Mouse (Mus musculus) activated CD4-positive, CD25-positive, alpha-beta regulatory T cell, adult 4 months (primary cell): ENCODE measurements around the gene Rab7. TPM values are rescaled to one million over a fixed set of nuclear protein-coding genes. Genes with fewer than 3 reads are reported as not detected.
"Not testable (repeated sequence)": the region's sequence is repeated elsewhere in the genome, so short reads cannot be mapped to it uniquely, and the experiment has no call there.

ENCODE experiments used
- ATAC-seq: one replicate; pipeline ENCODE4 v1.8.0; 2017
- polyA plus RNA-seq, 2 experiments: library from polyadenylated mRNA; unstranded; fragments of 100-300 nt; shearing (Covaris generic); gene quantifications; one replicate each; pipeline ENCODE4 v1.2.1; 2017

Gene Rab7
- polyA plus RNA-seq, 2 experiments from 2014 or later: 294 to 336 TPM

GRCm38 (mm10) chr6:87997706-87998265 lies 47.3 kb downstream of the Rab7 start:
- peak; percentile 36 for ATAC-seq

GRCm38 (mm10) chr6:87996606-87997005 lies 48.5 kb downstream of the Rab7 start:
- no peak for ATAC-seq

GRCm38 (mm10) chr6:87995519-87995918 lies 49.6 kb downstream of the Rab7 start:
- no peak for ATAC-seq

DNA sequence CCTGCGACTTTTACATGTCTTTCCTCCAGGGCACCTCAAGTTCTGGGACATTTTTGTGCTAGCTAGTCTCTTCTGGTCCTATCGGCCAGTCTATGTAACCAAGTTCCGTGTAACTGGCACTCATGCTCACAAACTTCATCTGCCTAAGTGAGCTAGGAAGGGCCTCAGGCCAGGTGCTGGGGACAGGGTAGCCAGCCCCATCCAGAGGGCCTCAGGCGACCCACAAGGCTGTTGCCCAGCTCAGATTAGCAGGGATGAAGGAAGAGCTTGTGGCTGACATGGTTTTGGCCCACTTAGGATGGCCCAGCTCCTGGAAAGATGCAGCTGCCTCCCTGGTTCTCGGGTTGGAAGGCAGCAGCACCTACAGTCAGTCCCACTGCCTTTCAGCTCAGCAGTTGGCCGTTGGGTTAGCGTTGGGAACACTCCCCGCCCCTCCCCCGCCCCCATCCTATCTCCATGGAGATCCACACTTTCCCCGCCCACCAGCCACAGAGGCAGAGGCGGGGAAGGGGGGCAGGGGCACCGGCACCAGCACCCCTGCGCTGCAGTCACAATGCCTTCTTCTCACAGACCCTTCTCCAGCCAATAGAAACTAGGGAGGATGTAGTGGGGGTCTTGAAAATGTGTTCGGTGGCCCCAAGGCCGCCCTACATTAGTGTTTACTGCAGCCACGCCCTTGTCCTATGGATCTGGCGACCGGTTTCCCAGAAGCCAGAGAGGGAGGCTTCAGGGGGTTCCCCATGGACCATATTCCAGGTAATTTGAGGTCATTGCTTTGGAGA lies 51.1 kb downstream of the Rab7 start:
- ATAC-seq: no peak

- ATAC-seq: no peak
Measured at GRCm38 (mm10) chr6:87992733-87993132, 52.3 kb downstream of the Rab7 start.

- no peak for ATAC-seq
Measured at GRCm38 (mm10) chr6:87991886-87992285, 53.2 kb downstream of the Rab7 start.

DNA sequence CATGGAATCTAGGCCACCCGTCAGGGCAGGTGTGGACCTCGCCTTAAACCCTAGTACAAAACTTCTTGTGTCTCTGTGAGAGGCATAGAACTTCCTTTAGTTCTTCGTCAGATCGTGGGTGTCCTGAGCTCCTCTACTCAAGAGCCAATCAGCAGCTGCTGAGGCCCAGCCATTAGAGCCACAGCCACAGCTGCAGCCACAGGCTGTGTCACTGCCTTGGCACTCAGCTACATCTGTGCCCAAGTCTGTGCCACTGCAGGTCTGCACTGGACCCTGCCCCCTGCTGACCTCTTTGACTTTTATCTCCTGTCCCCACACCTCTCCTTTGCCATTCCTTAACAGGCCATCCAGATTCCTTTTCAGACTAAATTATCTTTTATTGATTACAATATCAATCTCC lies 53.9 kb downstream of the Rab7 start:
- no peak for ATAC-seq

GRCm38 (mm10) chr6:87982506-87982905 lies 62.6 kb downstream of the Rab7 start:
- ATAC-seq: no peak

DNA sequence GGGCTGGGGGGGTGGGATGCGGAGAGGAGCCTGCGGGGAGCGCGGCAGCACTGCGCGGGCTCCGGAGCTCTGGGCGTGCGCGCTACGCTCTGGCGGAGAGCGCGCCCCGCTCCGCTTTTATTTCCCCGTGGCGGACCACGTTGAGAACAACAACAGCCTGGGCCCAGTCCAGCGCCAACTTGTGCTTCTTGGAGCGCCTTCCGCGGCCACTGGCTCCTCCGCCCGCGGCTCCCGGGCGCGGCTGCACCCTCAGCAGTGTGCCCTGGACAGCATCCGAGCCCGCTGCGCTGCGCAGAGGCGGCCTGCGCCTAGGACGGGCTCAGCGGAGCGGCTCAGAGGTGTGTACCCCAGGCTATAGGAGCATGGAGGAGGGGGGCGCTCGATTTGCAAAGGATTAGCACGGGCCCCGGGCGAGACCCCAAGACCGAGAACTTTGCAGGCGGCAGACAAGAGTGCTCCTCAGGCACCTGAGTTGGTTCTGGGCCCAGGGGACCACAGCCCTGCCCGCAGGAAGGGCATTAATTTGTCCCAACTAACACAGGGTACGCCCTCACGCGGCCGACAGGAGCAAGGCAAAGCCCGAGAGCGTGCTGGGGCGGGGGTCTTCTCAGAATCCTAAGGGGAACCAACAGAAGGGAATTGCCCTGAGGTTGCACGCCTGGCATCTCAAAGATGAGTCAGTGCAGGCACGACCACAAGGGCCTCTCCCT lies 63.4 kb downstream of the Rab7 start, which contains the start of gene H1fx:
Gene H1fx (minus strand): TSS at position 91 of the 710 bp plus-strand sequence.
- no peak for ATAC-seq

- ATAC-seq: no peak
Measured at GRCm38 (mm10) chr6:87981030-87981485, 64.0 kb downstream of the Rab7 start.

GRCm38 (mm10) chr6:87980374-87981029 lies 64.6 kb downstream of the Rab7 start:
- no peak for ATAC-seq

- no peak for ATAC-seq
Measured at GRCm38 (mm10) chr6:87979728-87980127, 65.3 kb downstream of the Rab7 start.

DNA sequence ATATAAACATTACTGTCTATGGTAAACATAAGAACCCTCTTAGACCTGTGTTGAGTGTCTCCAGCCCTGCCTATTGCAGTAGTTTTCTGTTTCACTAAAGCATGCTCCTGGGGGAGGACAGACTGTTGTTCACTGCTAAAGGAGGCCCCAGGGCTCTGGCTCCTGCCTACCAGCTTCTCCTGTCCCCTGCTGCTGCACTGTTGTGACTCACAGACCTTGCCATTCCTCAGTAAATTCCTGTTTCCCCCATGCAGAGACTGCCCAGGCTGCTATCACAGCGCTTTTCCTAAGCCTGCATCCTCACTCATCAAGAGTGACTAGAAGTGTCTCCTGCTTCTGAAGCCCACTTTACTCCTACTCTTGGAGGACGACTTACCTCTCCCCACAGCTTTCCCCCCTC lies 75.0 kb downstream of the Rab7 start:
- ATAC-seq: no peak

DNA sequence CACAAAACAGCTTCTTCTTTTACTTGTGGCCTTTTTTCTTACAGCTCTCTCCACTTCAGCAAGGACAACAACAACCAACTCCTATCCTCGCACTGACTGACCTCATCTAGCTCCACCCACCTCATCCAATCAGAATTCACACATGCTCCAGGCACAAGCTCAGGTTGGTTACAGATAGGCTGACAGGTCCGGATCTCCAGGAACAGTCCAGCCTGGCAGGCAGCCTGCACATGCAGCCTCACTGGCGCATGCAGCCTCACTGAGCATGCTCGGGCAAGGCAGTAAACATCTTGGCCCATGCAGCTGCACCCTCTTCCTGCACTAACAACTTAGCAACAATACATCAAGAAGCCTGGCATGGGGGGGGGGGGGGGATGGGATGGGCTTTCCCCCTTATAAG lies 82.6 kb downstream of the Rab7 start:
- ATAC-seq: not testable (repeated sequence)

Other genes starting within 250 kb of the Rab7 start
- gene Rab43, start 233.1 kb downstream of the Rab7 start, polyA plus RNA-seq: 10 to 100 TPM in 1 of 2 experiments, 1 to 10 TPM in 1; 9.4 to 17.2 TPM
- gene Gm45140, start 209.5 kb downstream of the Rab7 start, polyA plus RNA-seq: 1 to 10 TPM; 2.5 to 3.6 TPM
- gene Isy1, start 206.5 kb downstream of the Rab7 start, polyA plus RNA-seq: 100 to 1,000 TPM in 1 of 2 experiments, 10 to 100 TPM in 1; 82.2 to 102 TPM
- gene Cnbp, start 194.2 kb downstream of the Rab7 start, polyA plus RNA-seq: 1,000 to 10,000 TPM; 1,007 to 1,067 TPM
- gene Copg1, start 157.5 kb downstream of the Rab7 start, polyA plus RNA-seq: 10 to 100 TPM; 62.2 to 64.2 TPM
- gene Hmces, start 131.3 kb downstream of the Rab7 start, polyA plus RNA-seq: 10 to 100 TPM; 50.1 to 55.2 TPM
- not detected for gene H1fx, start 63.6 kb downstream of the Rab7 start, polyA plus RNA-seq
- gene Rpn1, start 39.2 kb upstream of the Rab7 start, polyA plus RNA-seq: 100 to 1,000 TPM; 100 to 113 TPM
- not detected for gene Gata2, start 148.6 kb upstream of the Rab7 start, polyA plus RNA-seq
- gene Dnajb8, start 177.0 kb upstream of the Rab7 start, polyA plus RNA-seq: not detected